Mouse (Mus musculus) thymus, postnatal 14 days (tissue): ENCODE measurements around the gene Smarcd3.

Experiments used
- DNase-seq: peaks from one replicate; pipeline ENCODE4 v3.0.0; 2021

Gene Smarcd3

DNA sequence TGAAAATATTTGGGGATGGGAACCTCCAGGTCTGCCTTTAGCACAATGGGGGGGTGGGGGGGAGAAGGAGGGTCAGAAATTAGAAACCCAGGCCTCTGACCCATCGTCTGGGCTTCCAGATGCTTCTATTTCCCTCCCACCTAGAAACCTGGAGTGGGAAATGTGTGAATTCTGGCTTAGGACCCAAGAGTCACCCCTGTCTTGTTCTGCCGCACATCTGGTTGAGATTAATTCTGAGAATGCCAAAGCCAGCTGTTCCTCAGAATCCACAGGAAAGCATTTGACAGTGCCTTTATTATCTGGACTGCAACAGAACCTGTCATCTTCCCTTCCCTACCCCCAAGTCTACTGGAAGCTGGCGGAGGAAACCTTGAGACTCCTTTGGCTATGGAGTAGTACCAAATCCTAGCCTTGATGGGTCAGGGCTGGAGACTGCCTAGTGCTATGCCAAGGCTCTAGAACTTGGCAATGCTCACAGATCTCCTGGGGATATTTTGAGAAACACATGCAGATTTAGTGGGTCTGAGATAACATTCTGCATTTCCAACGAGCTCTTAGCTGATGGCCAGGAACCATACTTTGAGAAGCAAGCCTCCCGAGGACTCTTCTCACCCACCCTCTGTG is 70.5 kb downstream of the Smarcd3 start:
- no peak for DNase-seq

DNA sequence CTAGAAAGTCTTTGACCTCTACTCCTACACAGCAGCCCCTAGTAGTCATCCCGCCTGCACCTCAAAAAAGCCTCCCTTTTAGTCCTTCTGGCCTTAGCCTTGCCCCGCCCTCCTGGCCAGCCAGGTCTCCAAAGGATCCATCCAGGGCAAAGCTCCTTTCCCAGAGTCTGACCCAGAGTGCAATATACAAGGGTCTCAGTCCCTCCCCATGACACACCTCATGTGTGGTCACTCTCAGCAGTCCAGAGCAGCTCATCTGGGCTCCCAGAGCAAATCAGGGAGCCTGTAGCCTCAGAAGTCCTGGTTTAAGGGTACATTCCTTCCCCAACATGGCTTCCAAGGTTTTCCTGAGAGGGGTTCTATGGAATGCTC is 72.9 kb downstream of the Smarcd3 start:
- no peak for DNase-seq

- peak; percentile 69 for DNase-seq
Observed at GRCm38 (mm10) chr5:24550598-24551316, 73.5 kb downstream of the Smarcd3 start.

GRCm38 (mm10) chr5:24542643-24543042 is 81.6 kb downstream of the Smarcd3 start:
- DNase-seq, result no peak

DNA sequence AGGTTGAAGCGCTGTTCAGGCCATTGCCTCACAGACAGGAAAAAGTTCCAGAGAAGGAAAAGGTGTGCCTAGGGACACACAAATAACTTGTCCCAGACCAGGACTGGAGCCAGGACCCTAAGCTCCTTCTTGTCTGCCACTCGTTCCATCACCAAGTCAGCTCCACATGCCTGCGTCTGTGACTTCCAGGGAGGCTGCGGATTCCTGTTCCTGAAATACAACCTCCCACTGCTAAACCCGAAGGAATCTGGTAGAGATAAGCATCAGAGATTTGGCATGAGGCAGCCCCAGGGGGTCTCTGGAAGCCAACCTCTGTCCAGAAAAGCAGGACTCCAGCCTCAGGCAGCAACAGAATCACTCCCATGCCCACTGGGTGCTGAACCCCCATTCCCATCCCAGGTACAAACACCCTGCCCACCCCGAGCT is 83.1 kb downstream of the Smarcd3 start:
- no peak for DNase-seq
